Mouse (Mus musculus) liver, postnatal 0 days (tissue): Measurements from ENCODE around the gene Prkcb. TPM values are rescaled to one million over a fixed set of nuclear protein-coding genes. Genes with fewer than 3 reads are reported as not detected.

Source experiments
- ATAC-seq: fragments of 200-750 bp; cut with Nextera tagmentation; 2 replicates; pipeline ENCODE4 v1.8.0; 2017; ENCODE audit warnings: mild to moderate bottlenecking, moderate library complexity
- DNase-seq: peaks from one replicate; pipeline ENCODE4 v3.0.0-alpha.2; 2016
- H3K27ac ChIP-seq: fragments of 300-500 bp; sonication (generic); 2 replicates; pipeline ENCODE4 v1.5.1; 2014; ENCODE audit warnings: antibody characterized with exemption, moderate library complexity, mild to moderate bottlenecking, low read depth
- H3K27me3 ChIP-seq: fragments of 300-500 bp; sonication (generic); 2 replicates; pipeline ENCODE4 v1.6.1; 2014; ENCODE audit warnings: low read length, control low read depth, mixed read lengths; ENCODE audit not compliant: insufficient read depth
- H3K36me3 ChIP-seq: fragments of 300-500 bp; sonication (generic); replicated peaks from 2 replicates; pipeline ENCODE4 v1.6.1; 2014; ENCODE audit warnings: mild to moderate bottlenecking, control low read depth, low read length, moderate library complexity, mixed read lengths; ENCODE audit not compliant: insufficient read depth
- H3K4me1 ChIP-seq: fragments of 300-500 bp; sonication (generic); 2 replicates; pipeline ENCODE4 v1.6.1; 2014; ENCODE audit warnings: antibody characterized with exemption, mild to moderate bottlenecking, control low read depth; ENCODE audit not compliant: insufficient read depth
- H3K4me2 ChIP-seq: fragments of 300-500 bp; sonication (generic); 2 replicates; pipeline ENCODE4 v1.6.1; 2014; ENCODE audit warnings: low read depth, mild to moderate bottlenecking, low read length, moderate library complexity, mixed read lengths
- H3K4me3 ChIP-seq: fragments of 300-500 bp; sonication (generic); 2 replicates; pipeline ENCODE4 v1.5.1; 2014; ENCODE audit warnings: low read depth, low read length
- H3K9ac ChIP-seq: fragments of 300-500 bp; sonication (generic); replicated peaks from 2 replicates; pipeline ENCODE4 v1.6.1; 2014; ENCODE audit warnings: mild to moderate bottlenecking, moderate library complexity
- H3K9me3 ChIP-seq: fragments of 300-500 bp; sonication (generic); 2 replicates; pipeline ENCODE4 v1.6.1; 2016; ENCODE audit warnings: mild to moderate bottlenecking, control low read depth, low read length, mixed read lengths
- CTCF ChIP-seq: sonication (generic); IDR thresholded peaks from 2 replicates; pipeline ENCODE4 v1.5.1; 2016; ENCODE audit warnings: antibody characterized with exemption, low read depth
- EP300 ChIP-seq: IDR thresholded peaks from 2 replicates; pipeline ENCODE4 v1.6.1; 2016; ENCODE audit warnings: antibody characterized with exemption, low read depth, mild to moderate bottlenecking
- WGBS: fragments of 180-500 bp; shearing (Covaris S2); extraction: QIAGEN DNeasy Blood & Tissue Kit; methylation state at CpG from one replicate; pipeline ENCODE4 v1.1.7; 2014; ENCODE audit not compliant: insufficient replicate concordance; 5-methylcytosine and 5-hydroxymethylcytosine counted together
- polyA plus RNA-seq: library from polyadenylated mRNA; unstranded; fragments of >200 nt; fragmentation: Nextera tagmentation; extraction: Ambion mirVana; gene quantifications from 2 replicates; pipeline ENCODE4 v1.2.1, GENCODE M21; 2015

Prkcb gene
- polyA plus RNA-seq, 1 experiment from 2014 or later = 8.1 TPM

DNA sequence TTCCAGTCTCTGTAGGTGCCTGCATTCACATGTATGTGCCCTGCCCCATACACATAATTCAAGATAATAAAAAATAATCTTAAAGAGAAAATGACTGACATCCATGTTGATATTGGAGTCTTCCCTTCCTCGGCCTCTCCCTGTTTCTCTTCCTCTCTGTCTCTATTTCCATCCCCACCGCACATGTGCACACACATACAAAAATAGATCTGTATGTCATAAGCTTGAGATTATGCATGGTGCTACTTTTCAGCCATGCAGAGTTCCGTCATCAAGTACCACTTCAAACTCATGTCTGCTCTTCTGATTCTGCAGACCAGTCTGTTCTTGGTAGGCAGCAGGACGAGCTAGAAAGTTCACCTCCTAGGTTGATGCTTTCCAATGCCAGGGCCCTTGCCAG lies 6.8 kb downstream of the Prkcb start:
- H3K9ac ChIP-seq = no peak overlapping the region
- H3K4me3 ChIP-seq = no peak overlapping the region
- H3K36me3 ChIP-seq = no peaks in the 10 kb centered on the region
- TF ChIP-seq EP300 (no peak), CTCF (no peak)
- H3K27me3 ChIP-seq = peaks cover 5% of the 10 kb centered on the region; the same call in 1 of the 2 replicates
- no peaks in the 10 kb centered on the region for H3K4me1 ChIP-seq
- 73% methylated on average over 4 of the region's 4 CpGs for WGBS
- H3K4me2 ChIP-seq = no peak overlapping the region
- DNase-seq = no peak
- no peak for ATAC-seq
- no peaks in the 10 kb centered on the region for H3K9me3 ChIP-seq
- no peak overlapping the region for H3K27ac ChIP-seq

- Histone ChIP-seq H3K36me3 (no peaks in the 10 kb centered on the region), H3K4me1 (no peaks in the 10 kb centered on the region), H3K9me3 (no peaks in the 10 kb centered on the region), H3K27me3 (no peaks in the 10 kb centered on the region), H3K9ac (no peak overlapping the region), H3K4me2 (no peak overlapping the region), H3K27ac (no peak overlapping the region), H3K4me3 (no peak overlapping the region)
- ATAC-seq = no peak
- WGBS = 31% methylated on average over 1 of the region's 1 CpGs
- no peak for TF ChIP-seq EP300
- no peak for TF ChIP-seq CTCF
- no peak for DNase-seq
Observed at GRCm38 (mm10) chr7:122296331-122296730, 7.8 kb downstream of the Prkcb start.

- TF ChIP-seq EP300 (no peak), CTCF (no peak)
- WGBS = 76% methylated on average over 3 of the region's 3 CpGs
- ATAC-seq = no peak
Observed at GRCm38 (mm10) chr7:122296805-122297204, 8.3 kb downstream of the Prkcb start.

DNA sequence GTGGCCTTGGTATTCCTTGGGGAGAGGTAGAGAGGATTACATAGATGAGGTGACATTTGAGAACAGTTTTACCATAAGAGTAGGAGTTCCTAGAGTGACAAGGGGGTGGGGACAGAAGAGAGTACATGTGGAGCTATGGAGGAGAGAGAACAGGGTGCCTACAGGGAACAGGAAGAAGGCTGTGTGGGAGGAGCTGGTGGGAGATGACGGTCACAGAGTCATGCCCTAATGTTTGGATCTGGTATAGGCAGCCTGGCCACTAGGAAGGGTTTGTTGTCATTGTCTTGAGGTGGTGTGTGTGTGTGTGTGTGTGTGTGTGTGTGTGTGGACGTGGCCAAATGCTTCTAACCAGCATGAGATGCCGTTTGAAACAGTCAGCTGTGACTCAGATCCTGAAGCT lies 9.1 kb downstream of the Prkcb start:
- H3K9me3 ChIP-seq = no peaks in the 10 kb centered on the region
- H3K27ac ChIP-seq = no peak overlapping the region
- DNase-seq = no peak
- no peak for ATAC-seq
- no peak overlapping the region for H3K4me2 ChIP-seq
- H3K4me3 ChIP-seq = no peak overlapping the region
- WGBS = 31% methylated on average over 3 of the region's 3 CpGs
- H3K9ac ChIP-seq = no peak overlapping the region
- no peaks in the 10 kb centered on the region for H3K4me1 ChIP-seq
- no peaks in the 10 kb centered on the region for H3K36me3 ChIP-seq
- no peaks in the 10 kb centered on the region for H3K27me3 ChIP-seq
- TF ChIP-seq EP300 (no peak), CTCF (no peak)

More at GRCm38 (mm10) chr7:122296805-122297204, 8.3 kb downstream of the Prkcb start:
- no peak overlapping the region for H3K9ac ChIP-seq
- no peaks in the 10 kb centered on the region for H3K9me3 ChIP-seq
- H3K36me3 ChIP-seq = no peaks in the 10 kb centered on the region
- H3K4me2 ChIP-seq = no peak overlapping the region
- no peak overlapping the region for H3K4me3 ChIP-seq
- H3K27me3 ChIP-seq = no peaks in the 10 kb centered on the region
- H3K27ac ChIP-seq = no peak overlapping the region
- H3K4me1 ChIP-seq = no peaks in the 10 kb centered on the region
- no peak for DNase-seq

DNA sequence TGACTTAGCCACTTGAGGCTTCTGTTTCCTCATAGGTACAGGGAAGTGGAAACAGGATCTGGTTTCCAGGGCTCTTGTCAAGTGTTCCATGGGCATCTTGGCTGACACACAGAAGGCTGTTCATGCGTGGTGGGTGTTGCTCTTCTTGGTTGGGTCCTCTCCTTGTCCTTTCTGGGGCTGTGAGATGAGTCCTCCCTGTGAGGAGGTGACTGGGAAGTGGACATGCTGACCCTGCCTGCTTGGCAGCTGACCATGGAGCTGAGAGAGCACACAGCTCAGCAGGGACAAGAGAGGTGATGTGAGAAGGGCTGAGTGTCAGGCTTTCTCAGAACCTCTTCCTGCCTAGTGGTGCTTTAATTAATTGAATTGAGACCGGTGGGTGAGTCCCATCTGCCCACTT lies 10.2 kb downstream of the Prkcb start:
- no peak overlapping the region for H3K4me3 ChIP-seq
- H3K27me3 ChIP-seq = no peaks in the 10 kb centered on the region
- 77% methylated on average over 2 of the region's 2 CpGs for WGBS

GRCm38 (mm10) chr7:122300538-122300937 lies 12.0 kb downstream of the Prkcb start:
- Histone ChIP-seq H3K36me3 (no peaks in the 10 kb centered on the region), H3K27ac (no peak overlapping the region), H3K9me3 (no peaks in the 10 kb centered on the region), H3K4me2 (no peak overlapping the region), H3K4me3 (no peak overlapping the region), H3K4me1 (no peaks in the 10 kb centered on the region), H3K27me3 (no peaks in the 10 kb centered on the region), H3K9ac (no peak overlapping the region)
- DNase-seq (no peak), ATAC-seq (no peak)
- WGBS = 68% methylated on average over 4 of the region's 4 CpGs
- no peak for TF ChIP-seq EP300
- TF ChIP-seq CTCF = no peak

More for the DNA sequence above, 10.2 kb downstream of the Prkcb start:
- Histone ChIP-seq H3K9ac (no peak overlapping the region), H3K4me2 (no peak overlapping the region), H3K4me1 (no peaks in the 10 kb centered on the region), H3K9me3 (no peaks in the 10 kb centered on the region), H3K36me3 (no peaks in the 10 kb centered on the region), H3K27ac (no peak overlapping the region)
- DNase-seq = no peak
- TF ChIP-seq CTCF = no peak
- TF ChIP-seq EP300 = no peak
- ATAC-seq = no peak

DNA sequence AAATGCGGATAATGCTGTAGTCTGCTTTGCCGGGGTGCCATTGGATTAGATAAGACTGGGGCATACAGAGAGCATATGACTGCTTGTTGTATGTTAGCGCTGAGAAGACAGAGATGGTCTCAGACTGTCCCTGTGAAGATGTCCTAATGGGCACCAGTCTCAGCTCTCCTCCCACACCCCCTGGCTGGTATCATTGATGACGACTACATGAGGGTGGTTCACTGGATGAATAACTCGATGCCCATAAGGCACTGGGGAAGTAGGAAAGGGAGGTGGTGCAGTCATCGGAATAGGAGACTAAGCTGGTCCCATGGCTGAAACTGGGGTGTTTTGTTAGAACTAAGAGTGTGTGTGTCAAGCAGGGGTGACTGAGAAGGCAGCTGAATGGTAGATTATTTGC lies 14.0 kb downstream of the Prkcb start:
- WGBS = 78% methylated on average over 6 of the region's 6 CpGs
- Histone ChIP-seq H3K36me3 (no peaks in the 10 kb centered on the region), H3K4me2 (no peak overlapping the region), H3K4me3 (no peak overlapping the region), H3K27ac (no peak overlapping the region), H3K9me3 (no peaks in the 10 kb centered on the region), H3K4me1 (no peaks in the 10 kb centered on the region), H3K27me3 (no peaks in the 10 kb centered on the region), H3K9ac (no peak overlapping the region)
- no peak for TF ChIP-seq CTCF
- TF ChIP-seq EP300 = no peak
- DNase-seq (no peak), ATAC-seq (no peak)
